In genomic region chr14:31565478-31566212, GRCm38 (mm10) we compare ENCODE assay signal across 13 mouse cellular contexts. TPM values are rescaled to one million over a fixed set of nuclear protein-coding genes. Genes with fewer than 3 reads are reported as not detected.
A peak's percentile ranks its signal among the peaks of the same experiment; 100 is the strongest.
DNase-seq lines count a peak whose midpoint lies in the region; ATAC-seq lines count a peak whose summit lies in the region.
"Had no signal": no experiment of that assay in that cellular context is flagged by ENCODE, and none has a peak within 500 bp of the region (broad histone marks: within the 10 kb centered on the region; RNA-seq: fewer than 3 reads in every experiment).

No protein-coding gene starts in this region.

- no peak overlapping the region for H3K4me3 ChIP-seq in heart, embryonic 14.5 days (ENCODE audit: control insufficient read depth in 1 of 2, insufficient read depth in 1 of 2, low read depth in 1 of 2, low read length in 2 of 2)
- no peak overlapping the region for H3K4me3 ChIP-seq in liver, embryonic 15.5 days (replicated peaks)
- H3K4me3 ChIP-seq in liver, embryonic 12.5 days: no peak overlapping the region
- H3K4me3 ChIP-seq in limb, embryonic 10.5 days: no peak overlapping the region
- no peak overlapping the region for H3K4me3 ChIP-seq in stomach, embryonic 15.5 days (replicated peaks)
- H3K4me3 ChIP-seq: midbrain, embryonic 10.5 days had no signal

- H3K27me3 ChIP-seq in heart, embryonic 14.5 days (ENCODE audit: control insufficient read depth, insufficient read depth, low read length): no peaks in the 10 kb centered on the region
- H3K27me3 ChIP-seq in liver, embryonic 15.5 days: no peaks in the 10 kb centered on the region
- peaks cover 13% of the 10 kb centered on the region; the same call in 1 of the 2 replicates for H3K27me3 ChIP-seq in liver, embryonic 12.5 days (replicated peaks)
- no peaks in the 10 kb centered on the region; the same call in 1 of the 2 replicates for H3K27me3 ChIP-seq in limb, embryonic 10.5 days (ENCODE audit: low read depth, poor library complexity, severe bottlenecking)
- no peaks in the 10 kb centered on the region for H3K27me3 ChIP-seq in stomach, embryonic 15.5 days (replicated peaks)

- H3K4me1 ChIP-seq in heart, embryonic 14.5 days (ENCODE audit: control insufficient read depth in 2 of 2, insufficient read depth in 2 of 2, low read length in 2 of 2): peaks cover 38 to 52% of the 10 kb centered on the region in 2 experiments
- peaks cover 24% of the 10 kb centered on the region for H3K4me1 ChIP-seq in liver, embryonic 15.5 days (replicated peaks)
- H3K4me1 ChIP-seq in liver, embryonic 12.5 days: peaks cover 28% of the 10 kb centered on the region
- peaks cover 36% of the 10 kb centered on the region for H3K4me1 ChIP-seq in limb, embryonic 10.5 days
- peaks cover 4% of the 10 kb centered on the region; the same call in 1 of the 2 replicates for H3K4me1 ChIP-seq in stomach, embryonic 15.5 days

- no peak for DNase-seq in heart, postnatal 14 days
- no peak for DNase-seq in limb, embryonic 10.5 days (ENCODE audit: low spot score)
- DNase-seq: cerebellum, adult 9-10 months; layer of hippocampus, postnatal 36 days; thymus, adult 18-20 months had no signal

- H3K9ac ChIP-seq in heart, embryonic 14.5 days (ENCODE audit: low read length): no peak overlapping the region
- no peak overlapping the region for H3K9ac ChIP-seq in liver, embryonic 15.5 days
- H3K9ac ChIP-seq in liver, embryonic 12.5 days: no peak overlapping the region
- H3K9ac ChIP-seq in stomach, embryonic 15.5 days: no peak overlapping the region

- peak overlapping the region; percentile 9; the same call in 1 of the 2 replicates for H3K4me2 ChIP-seq in heart, embryonic 14.5 days (ENCODE audit: low read length)
- H3K4me2 ChIP-seq in liver, embryonic 15.5 days: no peak overlapping the region
- H3K4me2 ChIP-seq in liver, embryonic 12.5 days: no peak overlapping the region
- H3K4me2 ChIP-seq in stomach, embryonic 15.5 days: no peak overlapping the region

- no peak for ATAC-seq in heart, embryonic 14.5 days (ENCODE audit: insufficient number of reproducible peaks, insufficient read depth, low FRiP score, low read depth)
- ATAC-seq in liver, embryonic 15.5 days (ENCODE audit: insufficient read depth): peak; percentile 45; the same call in 1 of the 2 replicates
- no peak for ATAC-seq in liver, embryonic 12.5 days
- no peak for ATAC-seq in stomach, embryonic 15.5 days (ENCODE audit: insufficient read depth, low FRiP score, low read depth)
- no peak for ATAC-seq in erythroblast, adult 5-6 weeks (replicated peaks; ENCODE audit: low FRiP score, poor library complexity, severe bottlenecking)
- ATAC-seq: CD4-positive, CD25-positive, alpha-beta regulatory T cell, adult 4 months had no signal

- no peaks in the 10 kb centered on the region for H3K9me3 ChIP-seq in heart, embryonic 14.5 days (ENCODE audit: control insufficient read depth, low read length)
- H3K9me3 ChIP-seq in liver, embryonic 15.5 days (replicated peaks): no peaks in the 10 kb centered on the region
- no peaks in the 10 kb centered on the region for H3K9me3 ChIP-seq in liver, embryonic 12.5 days (replicated peaks)
- H3K9me3 ChIP-seq in limb, embryonic 10.5 days (replicated peaks): no peaks in the 10 kb centered on the region
- H3K9me3 ChIP-seq in stomach, embryonic 15.5 days: no peaks in the 10 kb centered on the region
- H3K9me3 ChIP-seq: midbrain, embryonic 10.5 days had no signal

- intact Hi-C loops in heart, postnatal 14 days (cut with DNase I): no loop called here

- peak overlapping the region; percentile 76 to 79 for H3K27ac ChIP-seq in heart, embryonic 14.5 days (replicated peaks in 1 of 2; ENCODE audit: control insufficient read depth in 1 of 2, insufficient read depth in 1 of 2, low read depth in 2 of 2, low read length in 2 of 2)
- H3K27ac ChIP-seq in liver, embryonic 15.5 days (replicated peaks): 0 out of 2 replicates have a peak overlapping the region, but pooled peaks have one; percentile 39
- H3K27ac ChIP-seq in liver, embryonic 12.5 days: no peak overlapping the region
- H3K27ac ChIP-seq in limb, embryonic 10.5 days: peak overlapping the region; percentile 64; the same call in 1 of the 2 replicates
- peak overlapping the region; percentile 13; the same call in 1 of the 2 replicates for H3K27ac ChIP-seq in stomach, embryonic 15.5 days

- H3K36me3 ChIP-seq in heart, embryonic 14.5 days (ENCODE audit: control insufficient read depth, insufficient read depth, low read length): no peaks in the 10 kb centered on the region
- no peaks in the 10 kb centered on the region for H3K36me3 ChIP-seq in liver, embryonic 15.5 days (replicated peaks)
- no peaks in the 10 kb centered on the region for H3K36me3 ChIP-seq in liver, embryonic 12.5 days
- no peaks in the 10 kb centered on the region for H3K36me3 ChIP-seq in limb, embryonic 10.5 days
- H3K36me3 ChIP-seq in stomach, embryonic 15.5 days: no peaks in the 10 kb centered on the region
- H3K36me3 ChIP-seq: midbrain, embryonic 10.5 days had no signal

- WGBS in heart, embryonic 14.5 days: 68% methylated on average over 9 of the region's 9 CpGs
- 66% methylated on average over 9 of the region's 9 CpGs for WGBS in liver, embryonic 15.5 days (ENCODE audit: insufficient replicate concordance)
- WGBS in liver, embryonic 12.5 days (ENCODE audit: insufficient replicate concordance): 69% methylated on average over 9 of the region's 9 CpGs
- 46% methylated on average over 9 of the region's 9 CpGs for WGBS in limb, embryonic 10.5 days
- WGBS in stomach, embryonic 15.5 days: 50% methylated on average over 9 of the region's 9 CpGs

RNA-seq across cellular contexts. Expression of gene Colq, which starts 25.5 kb away (rescaled TPM):
- polyA plus RNA-seq in heart, embryonic 14.5 days (2014; fragmentation: Nextera tagmentation; extraction: Ambion mirVana): 8.5 and 8.9 TPM in 2 replicates
- 1 to 10 TPM; 7.1 to 9.5 TPM for total RNA-seq in heart, postnatal 14 days (2021)
- polyA plus RNA-seq in liver, embryonic 15.5 days (2015; fragmentation: Nextera tagmentation; extraction: Ambion mirVana): 0.28 and 0.50 TPM in 2 replicates
- polyA plus RNA-seq in liver, embryonic 12.5 days (2016; fragmentation: Nextera tagmentation; extraction: Ambion mirVana): 0.05 and 0.22 TPM in 2 replicates
- 0.13 and 0.20 TPM in 2 replicates for polyA plus RNA-seq in limb, embryonic 10.5 days (2016; fragmentation: Nextera tagmentation; extraction: Ambion mirVana)
- polyA plus RNA-seq in stomach, embryonic 15.5 days (2015; fragmentation: Nextera tagmentation; extraction: Ambion mirVana): 0.63 and 1.1 TPM in 2 replicates
- total RNA-seq in erythroblast, adult 5-6 weeks (2015; ENCODE audit: low replicate concordance): not detected in 2 replicates
- total RNA-seq in erythroblast, adult 5-6 weeks (2017; ENCODE audit: low replicate concordance): 0.42 TPM in 1 of 2 replicates, not detected in the other
- total RNA-seq: hematopoietic stem cell, adult 5-6 weeks had no signal
